Mouse (Mus musculus) bone marrow, adult 2 months (tissue): ENCODE measurements around the gene Pla2g1b.

Experiments
- CTCF ChIP-seq: fragments of 200-500 bp; IDR thresholded peaks from 2 replicates; pipeline ENCODE4 v1.5.1; 2011; ENCODE audit warnings: low read length, control low read depth; ENCODE audit not compliant: control insufficient read depth, insufficient read depth
- POLR2A ChIP-seq: fragments of 200-500 bp; IDR thresholded peaks from 2 replicates; pipeline ENCODE4 v1.6.1; 2011; ENCODE audit warnings: low read depth, mild to moderate bottlenecking, control low read depth, low read length, borderline replicate concordance; ENCODE audit not compliant: control insufficient read depth

GRCm38 (mm10) chr5:115433191-115433590 is 32.9 kb upstream of the Pla2g1b start:
- TF ChIP-seq CTCF (no peak), POLR2A (no peak)
